Mouse (Mus musculus) brain, adult 2 months (tissue): ENCODE measurements around the gene Crx.
"Not testable (repeated sequence)": the region's sequence is repeated elsewhere in the genome, so short reads cannot be mapped to it uniquely, and the experiment has no call there.

Source experiments
- DNase-seq: peaks from one replicate; pipeline ENCODE4 v3.0.0; 2011; ENCODE audit warnings: low read depth, low spot score

Gene Crx

DNA sequence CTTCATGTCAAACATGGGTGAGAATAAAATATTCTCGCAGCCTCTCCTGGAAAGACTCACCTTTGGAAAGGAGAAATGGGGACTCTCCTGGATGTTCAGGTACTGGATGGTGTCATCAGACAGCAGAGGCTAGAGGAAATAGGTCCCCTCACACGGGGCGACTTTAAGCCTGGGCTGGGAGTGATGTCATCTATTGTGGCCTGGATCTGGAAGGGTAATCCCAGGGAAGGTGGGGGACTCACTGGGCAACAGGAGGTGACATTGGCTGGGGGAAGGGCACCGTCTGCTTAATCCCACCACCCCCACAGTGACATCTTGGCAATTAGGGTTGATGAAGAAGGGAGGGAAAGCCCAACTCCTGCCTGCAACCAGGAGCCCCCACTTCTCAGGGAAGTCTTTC lies at the start of gene Crx:
Gene Crx, minus strand, starts transcription at position 213 of the 400 bp plus-strand sequence.
- DNase-seq, result no peak

DNA sequence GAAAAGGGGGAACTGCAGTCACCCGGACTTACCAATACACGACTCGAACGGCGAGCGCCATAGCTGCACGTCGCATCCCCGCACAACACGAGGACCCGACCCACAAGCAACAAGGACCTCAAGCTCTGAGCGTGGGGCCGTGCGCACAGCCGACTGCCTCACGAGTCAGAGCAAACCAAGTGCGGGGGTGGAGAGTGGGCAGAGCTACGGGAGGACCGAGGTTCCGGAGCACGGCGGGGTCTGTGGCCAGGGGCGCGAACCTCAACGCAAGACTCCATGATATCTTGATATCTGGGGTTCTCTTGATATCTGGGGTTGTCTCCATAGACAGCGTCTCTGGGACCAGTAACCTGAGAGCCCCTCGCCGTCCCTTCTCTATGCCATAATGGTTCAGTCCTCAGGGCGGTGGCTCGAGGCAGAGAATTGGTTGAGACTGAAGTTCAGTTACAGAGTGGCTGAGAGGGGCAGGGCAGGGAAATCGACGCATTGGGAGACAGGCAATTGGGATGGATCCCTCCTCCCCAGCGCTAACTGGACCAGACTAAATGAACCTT lies 42.5 kb upstream of the Crx start, which contains the start of gene Selenow:
Gene Selenow, minus strand, starts transcription at position 183 of the 554 bp plus-strand sequence.
- peak; percentile 98 for DNase-seq

GRCm38 (mm10) chr7:15921796-15922195 lies 42.0 kb upstream of the Crx start:
- DNase-seq, result peak; percentile 65

- DNase-seq, result peak; percentile 75
Measured at GRCm38 (mm10) chr7:15920645-15921190, 41.0 kb upstream of the Crx start.

DNA sequence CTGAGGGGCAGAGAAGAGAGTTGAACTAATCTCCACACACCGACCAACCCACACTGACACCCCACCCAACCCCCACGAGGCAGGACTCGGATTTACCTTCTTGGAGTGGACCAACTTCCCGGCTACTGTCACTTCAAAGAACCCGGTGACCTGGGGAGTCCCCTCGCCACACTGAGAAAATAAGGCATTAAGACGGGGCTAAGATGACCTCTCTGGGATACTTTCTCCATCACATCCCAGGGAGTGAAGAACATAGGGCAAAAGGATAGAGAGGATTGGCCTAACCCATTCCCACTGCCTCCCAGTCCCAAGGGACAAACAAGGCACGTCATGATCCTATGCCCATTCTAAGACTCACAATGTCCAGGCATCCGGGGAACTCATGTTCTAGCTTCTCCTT lies 40.2 kb upstream of the Crx start:
- no peak for DNase-seq

DNA sequence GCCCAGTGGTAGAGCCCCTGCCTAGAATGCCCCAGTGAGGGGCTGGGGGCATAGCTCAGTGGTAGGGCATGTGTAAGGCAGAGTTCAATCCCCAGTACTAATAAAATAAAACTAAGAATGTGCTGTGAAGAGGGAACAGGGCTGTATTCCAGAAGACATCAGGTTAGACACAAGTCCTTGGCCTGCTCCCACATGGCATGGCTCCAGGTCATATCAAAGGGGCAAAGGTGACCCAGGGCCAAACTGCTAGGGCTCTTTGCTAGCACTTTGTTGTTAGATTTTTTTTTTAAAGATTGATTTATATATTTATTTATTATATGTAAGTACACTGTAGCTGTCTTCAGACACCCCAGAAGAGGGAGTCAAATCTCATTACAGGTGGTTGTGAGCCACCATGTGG lies 38.6 kb upstream of the Crx start:
- DNase-seq, result no peak

DNA sequence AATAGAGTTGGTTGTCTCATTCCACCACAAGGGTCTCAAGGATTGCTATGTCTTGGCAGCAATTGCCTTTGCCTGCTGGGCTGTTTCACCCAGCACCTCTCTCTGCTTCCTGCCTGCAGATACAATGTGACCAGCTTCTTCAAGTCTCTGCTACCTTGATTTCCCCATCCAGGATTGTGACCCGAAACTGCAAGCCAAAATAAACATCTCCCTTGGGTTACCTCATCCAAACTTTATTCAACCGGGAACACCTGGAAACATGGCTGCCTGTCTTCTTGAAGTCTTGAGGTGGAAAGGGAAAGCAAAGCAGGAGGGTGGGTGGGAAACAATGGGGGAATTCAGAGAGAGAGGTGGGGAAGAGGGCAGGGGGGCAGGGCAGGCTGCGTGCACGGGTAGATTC lies 37.2 kb upstream of the Crx start:
- no peak for DNase-seq

- no peak for DNase-seq
Measured at GRCm38 (mm10) chr7:15916134-15916723, 36.5 kb upstream of the Crx start.

DNA sequence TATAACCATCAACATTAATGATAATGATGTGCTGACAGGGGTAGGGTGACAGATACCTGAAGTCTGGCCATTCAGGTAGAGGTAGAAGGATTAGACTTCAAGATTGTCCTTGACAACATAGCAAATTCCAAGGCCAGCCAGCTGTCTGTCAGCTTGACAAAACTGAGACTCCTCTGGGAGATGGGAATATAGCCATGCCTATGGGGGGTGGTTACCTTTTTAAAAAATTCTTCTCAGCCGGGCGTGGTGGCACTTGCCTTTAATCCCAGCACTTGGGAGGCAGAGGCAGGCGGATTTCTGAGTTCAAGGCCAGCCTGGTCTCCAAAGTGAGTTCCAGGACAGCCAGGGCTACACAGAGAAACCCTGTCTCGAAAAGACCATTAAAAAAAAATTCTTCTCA lies 35.9 kb upstream of the Crx start:
- not testable (repeated sequence) for DNase-seq

DNA sequence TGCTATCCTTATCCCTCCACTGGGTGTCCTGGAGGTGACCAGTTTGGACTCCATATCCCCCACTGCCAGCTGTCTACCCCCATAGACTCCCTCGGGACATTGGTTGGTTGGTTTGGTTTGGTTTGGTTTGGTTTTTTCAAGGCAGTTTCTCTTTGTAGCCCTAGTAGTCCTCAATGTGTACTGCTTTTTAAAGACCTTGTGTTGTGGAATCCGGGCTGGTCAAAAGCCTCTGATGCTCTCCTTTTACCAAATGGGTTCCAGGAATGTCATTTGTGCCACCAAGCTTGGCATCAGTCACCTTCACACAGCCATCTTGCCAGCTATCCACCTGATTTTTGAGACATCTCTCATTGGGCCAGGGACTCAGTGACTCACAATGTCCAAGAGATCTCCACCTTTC lies 35.0 kb upstream of the Crx start:
- DNase-seq, result no peak

DNA sequence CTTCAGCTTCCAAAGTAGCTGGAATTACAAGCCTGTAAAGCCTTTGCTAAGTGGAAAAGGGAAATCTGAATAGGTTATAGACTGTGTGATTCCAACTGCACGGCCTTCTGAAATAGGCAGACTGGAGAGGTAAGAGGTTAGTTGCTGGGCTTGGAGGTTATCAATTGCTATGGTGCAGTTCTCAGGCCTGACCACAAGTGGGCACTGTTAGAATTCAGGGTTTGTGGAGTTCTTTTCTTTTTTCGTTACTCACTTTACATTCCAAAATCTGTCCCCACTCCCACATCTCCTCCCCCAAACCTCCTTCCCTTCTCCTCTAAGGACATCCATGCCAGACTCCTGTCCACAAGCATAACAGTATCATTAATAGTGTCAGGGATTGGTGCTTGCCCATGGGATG lies 34.5 kb upstream of the Crx start:
- peak; percentile 49 for DNase-seq

- DNase-seq, result peak; percentile 90
Measured at GRCm38 (mm10) chr7:15912183-15912582, 32.4 kb upstream of the Crx start.

DNA sequence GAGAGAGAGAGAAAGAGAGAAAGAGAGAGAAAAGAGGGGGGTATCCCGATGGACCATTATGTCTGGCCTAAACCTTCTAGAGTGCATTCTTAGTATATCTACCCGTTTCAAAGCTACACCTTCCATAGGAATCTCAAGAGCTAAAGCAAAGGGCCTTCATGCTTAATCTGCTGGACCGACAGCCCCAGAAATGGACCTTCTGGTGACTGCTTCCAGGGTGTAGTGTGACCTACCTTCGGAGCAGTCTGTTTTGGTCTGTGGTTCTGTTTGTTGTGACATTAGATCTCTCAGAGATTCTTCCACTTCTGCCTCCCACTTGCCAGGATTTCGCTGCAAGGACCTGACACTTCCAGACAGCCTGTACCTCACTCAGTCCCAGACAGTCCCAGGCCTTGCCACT lies 30.8 kb upstream of the Crx start:
- no peak for DNase-seq

GRCm38 (mm10) chr7:15907971-15908590 lies 28.3 kb upstream of the Crx start:
- DNase-seq, result no peak

DNA sequence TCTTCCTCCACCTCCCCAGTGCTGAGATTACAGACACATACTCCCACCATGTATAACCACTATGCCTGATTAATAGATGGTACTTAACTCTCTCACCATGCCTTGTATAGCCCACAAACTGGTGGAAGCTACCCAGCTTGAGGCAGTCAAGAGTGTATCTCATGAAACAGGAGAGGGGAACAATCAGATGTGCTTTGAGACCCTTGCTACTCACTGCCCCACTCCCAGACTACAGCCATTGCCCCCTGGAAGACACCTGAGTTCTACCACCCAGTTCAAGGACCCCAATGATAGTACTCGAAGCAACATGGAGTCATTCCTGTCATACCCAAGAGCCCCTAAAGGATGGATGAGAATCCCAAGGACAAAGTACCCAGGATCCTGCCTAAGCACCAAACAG lies 26.8 kb upstream of the Crx start:
- no peak for DNase-seq

DNA sequence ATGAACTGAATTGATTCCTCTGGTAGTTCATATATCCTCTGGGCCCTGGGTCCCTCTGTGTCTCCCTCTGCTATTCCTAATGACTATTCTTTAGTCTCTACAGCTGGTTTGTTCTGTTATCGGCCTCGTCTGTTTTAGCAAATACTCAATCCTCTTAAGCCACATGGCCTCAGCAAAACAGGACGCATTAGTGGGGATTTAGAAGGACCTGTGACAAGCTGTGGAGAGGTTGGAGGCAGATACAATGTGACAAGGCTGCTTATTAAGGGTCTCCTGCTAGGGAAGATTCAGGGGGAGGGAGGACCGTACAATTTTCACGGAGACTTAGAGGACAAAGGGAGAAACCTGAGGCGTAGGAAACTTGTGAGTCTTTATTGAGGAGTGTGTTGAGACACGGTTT lies 26.1 kb upstream of the Crx start:
- DNase-seq, result no peak

GRCm38 (mm10) chr7:15901366-15902048 lies 21.7 kb upstream of the Crx start:
- DNase-seq, result no peak

GRCm38 (mm10) chr7:15894251-15894650 lies 14.5 kb upstream of the Crx start:
- no peak for DNase-seq

GRCm38 (mm10) chr7:15884127-15884526 lies 4.4 kb upstream of the Crx start:
- DNase-seq, result no peak

DNA sequence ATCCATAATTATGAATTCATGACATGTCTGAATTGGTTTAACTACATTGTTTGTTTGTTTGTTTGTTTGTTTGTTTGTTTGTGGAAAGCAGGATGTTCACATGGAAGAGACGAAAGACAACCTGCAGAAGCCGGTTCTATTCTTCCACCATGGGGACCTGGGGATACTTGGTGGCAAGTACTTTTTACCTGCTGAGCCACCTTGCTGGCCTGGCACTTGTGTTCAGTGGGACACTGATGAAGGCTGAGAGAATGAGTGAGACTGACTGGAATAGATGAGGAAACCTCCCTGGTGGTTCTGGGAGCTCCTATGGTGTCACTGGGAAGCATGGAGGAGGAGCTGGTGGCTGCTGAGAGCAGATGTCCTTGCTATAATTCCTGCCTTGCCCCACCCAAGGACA lies 2.5 kb upstream of the Crx start, which contains the start of gene Crxos:
Gene Crxos, plus strand, starts transcription at position 301 of the 400 bp plus-strand sequence.
- no peak for DNase-seq

DNA sequence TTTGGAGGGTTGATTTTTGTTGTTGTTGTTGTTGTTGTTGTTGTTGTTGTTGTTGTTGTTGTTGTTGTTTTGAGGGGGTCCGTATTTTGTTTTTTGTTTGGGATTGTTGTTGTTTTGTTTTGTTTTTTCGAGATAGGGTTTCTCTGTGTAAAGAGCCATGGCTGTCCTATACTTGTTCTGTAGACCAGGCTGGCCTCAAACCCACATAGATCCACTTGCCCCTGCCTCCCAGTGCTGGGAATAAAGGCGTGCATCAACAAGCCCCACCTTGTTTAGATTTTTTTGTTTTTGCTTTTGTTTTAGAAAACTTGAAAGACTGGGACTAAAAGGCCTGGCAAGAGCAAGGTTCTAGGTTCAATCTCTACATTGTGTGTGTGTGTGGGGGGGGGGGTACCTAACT lies 2.1 kb upstream of the Crx start:
- no peak for DNase-seq

DNA sequence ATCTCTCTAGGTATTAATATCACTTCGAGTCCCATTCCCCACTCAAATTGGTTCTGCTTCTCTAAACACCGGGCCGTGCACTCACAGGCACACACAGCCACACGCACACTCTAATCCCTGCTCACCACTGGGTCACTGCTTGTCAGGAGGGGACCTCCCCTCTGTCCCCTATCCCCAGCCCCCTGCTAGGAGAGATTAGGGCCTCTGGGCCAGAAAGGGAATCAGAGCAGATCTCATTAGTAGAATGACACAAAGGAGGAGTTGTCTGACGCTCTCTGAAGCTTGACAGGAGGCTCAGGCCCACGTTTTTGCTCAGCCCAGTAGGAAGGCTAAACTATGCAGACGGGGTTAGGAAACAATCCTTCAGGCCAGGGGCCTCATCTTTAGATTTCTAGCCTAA lies 1.6 kb upstream of the Crx start:
- DNase-seq, result no peak
